Mouse (Mus musculus): ENCODE measurements around the gene Gm14435.
"Not testable (repeated sequence)": the region's sequence is repeated elsewhere in the genome, so short reads cannot be mapped to it uniquely, and the experiment has no call there.

Gene Gm14435

DNA sequence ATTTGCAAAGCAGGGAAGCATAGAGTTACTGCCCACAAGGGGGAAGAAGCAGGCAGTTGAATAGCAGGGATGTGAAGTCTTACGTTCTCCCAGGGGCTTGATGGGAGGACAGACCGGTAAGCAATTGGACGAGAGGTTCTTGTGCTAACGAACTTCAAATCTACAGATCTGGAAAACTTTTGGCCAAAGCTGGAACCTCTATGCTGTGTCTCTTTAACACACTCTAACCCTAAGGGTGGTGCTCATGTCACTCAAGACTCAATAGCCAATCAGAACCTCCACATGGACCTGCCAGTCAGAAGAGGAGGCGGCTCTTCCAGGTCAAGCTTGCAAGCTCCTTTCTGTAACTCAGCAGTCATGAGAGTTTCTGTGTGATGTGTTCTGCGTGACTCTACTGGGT, at the start of gene Gm14435:
TSS of gene Gm14435 (plus strand) at position 301 of the 400 bp plus-strand sequence.
- DNase-seq (ENCODE audit: low spot score in 2 of 2), result not testable (repeated sequence)

All from spleen, postnatal 4 days (tissue).